Mouse (Mus musculus) small intestine, adult 2 months (tissue): Measurements from ENCODE around the gene 4930426L09Rik. TPM values are rescaled to one million over a fixed set of nuclear protein-coding genes. Genes with fewer than 3 reads are reported as not detected.

Experiments
- H3K27ac ChIP-seq: fragments of 200-500 bp; 2 replicates; pipeline ENCODE4 v1.5.1; 2012; ENCODE audit warnings: low read depth, low read length, control low read depth, inconsistent platforms; ENCODE audit not compliant: insufficient read depth
- H3K27me3 ChIP-seq: fragments of 200-500 bp; 2 replicates; pipeline ENCODE4 v1.6.1; 2012; ENCODE audit warnings: mild to moderate bottlenecking, moderate library complexity, low read length, inconsistent platforms; ENCODE audit not compliant: control insufficient read depth, insufficient read depth
- H3K36me3 ChIP-seq: fragments of 200-500 bp; 2 replicates; pipeline ENCODE4 v1.6.1; 2012; ENCODE audit warnings: mild to moderate bottlenecking, low read length, control low read depth, inconsistent platforms; ENCODE audit not compliant: control insufficient read depth, insufficient read depth
- H3K4me1 ChIP-seq: fragments of 200-500 bp; 2 replicates; pipeline ENCODE4 v1.6.1; 2012; ENCODE audit warnings: low read length, inconsistent platforms, mixed read lengths; ENCODE audit not compliant: control insufficient read depth, insufficient read depth, insufficient read length
- H3K4me3 ChIP-seq: fragments of 200-500 bp; 2 replicates; pipeline ENCODE4 v1.5.1; 2012; ENCODE audit warnings: low read depth, mild to moderate bottlenecking, control low read depth, inconsistent platforms, low read length, moderate library complexity
- CTCF ChIP-seq: fragments of 200-500 bp; IDR thresholded peaks from 2 replicates; pipeline ENCODE4 v1.5.1; 2012; ENCODE audit warnings: low read depth, mild to moderate bottlenecking, control low read depth, inconsistent platforms, low read length, moderate library complexity, mixed read lengths; ENCODE audit not compliant: insufficient replicate concordance, insufficient read length; ENCODE audit errors: extremely low read depth
- POLR2A ChIP-seq: fragments of 200-500 bp; IDR thresholded peaks from 2 replicates; pipeline ENCODE4 v1.6.1; 2012; ENCODE audit warnings: low read depth, mild to moderate bottlenecking, control low read depth, inconsistent platforms, low read length, moderate library complexity
- WGBS: fragments of 180-500 bp; shearing (Covaris S2); methylation state at CpG from one replicate; pipeline ENCODE4 v1.1.7; 2018; 5-methylcytosine and 5-hydroxymethylcytosine counted together
- polyA plus RNA-seq: library from polyadenylated mRNA; depleted of rRNA; stranded (reverse); fragments of >200 nt; gene quantifications from 2 replicates; pipeline ENCODE4 v1.2.3, GENCODE M21; 2012

Gene 4930426L09Rik
- polyA plus RNA-seq, 1 experiment: 0.20 TPM

GRCm38 (mm10) chr2:18971564-18971963 lies 26.6 kb upstream of the 4930426L09Rik start:
- H3K4me3 ChIP-seq: no peak overlapping the region

GRCm38 (mm10) chr2:18974882-18975645 lies 23.1 kb upstream of the 4930426L09Rik start:
- Histone ChIP-seq H3K4me1 (no peaks in the 10 kb centered on the region), H3K4me3 (no peak overlapping the region), H3K36me3 (no peaks in the 10 kb centered on the region), H3K27ac (no peak overlapping the region), H3K27me3 (no peaks in the 10 kb centered on the region)
- TF ChIP-seq CTCF: no peak
- no peak for TF ChIP-seq POLR2A
- WGBS: 64% methylated on average over 4 of the region's 4 CpGs

More at GRCm38 (mm10) chr2:18971564-18971963, 26.6 kb upstream of the 4930426L09Rik start:
- H3K27me3 ChIP-seq: no peaks in the 10 kb centered on the region
- no peak overlapping the region for H3K27ac ChIP-seq
- H3K4me1 ChIP-seq: no peaks in the 10 kb centered on the region
- 83% methylated on average over 3 of the region's 3 CpGs for WGBS
- no peaks in the 10 kb centered on the region for H3K36me3 ChIP-seq
- no peak for TF ChIP-seq POLR2A
- TF ChIP-seq CTCF: no peak

GRCm38 (mm10) chr2:18976175-18976574 lies 22.0 kb upstream of the 4930426L09Rik start:
- Histone ChIP-seq H3K36me3 (no peaks in the 10 kb centered on the region), H3K4me3 (no peak overlapping the region), H3K4me1 (no peaks in the 10 kb centered on the region), H3K27ac (no peak overlapping the region), H3K27me3 (no peaks in the 10 kb centered on the region)
- TF ChIP-seq CTCF (no peak), POLR2A (no peak)
- 80% methylated on average over 2 of the region's 2 CpGs for WGBS

- 75% methylated on average over 10 of the region's 10 CpGs for WGBS
- H3K4me3 ChIP-seq: no peak overlapping the region
- no peaks in the 10 kb centered on the region for H3K4me1 ChIP-seq
- H3K27me3 ChIP-seq: no peaks in the 10 kb centered on the region
- H3K36me3 ChIP-seq: no peaks in the 10 kb centered on the region
- no peak overlapping the region for H3K27ac ChIP-seq
- TF ChIP-seq POLR2A (no peak), CTCF (no peak)
Observed at GRCm38 (mm10) chr2:18977201-18977805, 20.8 kb upstream of the 4930426L09Rik start.

- Histone ChIP-seq H3K36me3 (no peaks in the 10 kb centered on the region), H3K27ac (no peak overlapping the region), H3K27me3 (no peaks in the 10 kb centered on the region), H3K4me1 (no peaks in the 10 kb centered on the region), H3K4me3 (no peak overlapping the region)
- 79% methylated on average over 4 of the region's 4 CpGs for WGBS
- TF ChIP-seq POLR2A (no peak), CTCF (no peak)
Observed at GRCm38 (mm10) chr2:18979046-18979445, 19.1 kb upstream of the 4930426L09Rik start.

GRCm38 (mm10) chr2:18979675-18980074 lies 18.5 kb upstream of the 4930426L09Rik start:
- Histone ChIP-seq H3K27ac (no peak overlapping the region), H3K36me3 (no peaks in the 10 kb centered on the region), H3K4me3 (no peak overlapping the region), H3K27me3 (no peaks in the 10 kb centered on the region), H3K4me1 (no peaks in the 10 kb centered on the region)
- TF ChIP-seq POLR2A: no peak
- no peak for TF ChIP-seq CTCF
- 81% methylated on average over 7 of the region's 7 CpGs for WGBS

GRCm38 (mm10) chr2:18982581-18982980 lies 15.6 kb upstream of the 4930426L09Rik start:
- TF ChIP-seq CTCF: no peak
- TF ChIP-seq POLR2A: no peak
- H3K4me3 ChIP-seq: no peak overlapping the region
- 71% methylated on average over 6 of the region's 6 CpGs for WGBS
- H3K36me3 ChIP-seq: no peaks in the 10 kb centered on the region
- H3K27me3 ChIP-seq: no peaks in the 10 kb centered on the region
- H3K27ac ChIP-seq: no peak overlapping the region
- H3K4me1 ChIP-seq: no peaks in the 10 kb centered on the region
